Mouse (Mus musculus) T-helper 2 cell (primary cell): Measurements from ENCODE around the gene Ppargc1a.

Source experiments
- in situ Hi-C: fragments of 300-600 bp; cut with MboI, MseI; formaldehyde crosslinking; loops from one replicate; pipeline ENCODE4 v1.15.1; 2025; ENCODE audit warnings: high pct_unique_total_duplicates

Ppargc1a gene

GRCm38 (mm10) chr5:51552483-51553091, 14.9 kb downstream of the Ppargc1a start:
- in situ Hi-C loops = no loop called here

GRCm38 (mm10) chr5:51551852-51552482, 15.6 kb downstream of the Ppargc1a start:
- in situ Hi-C loops = no loop called here

- in situ Hi-C loops = no loop called here
Observed at GRCm38 (mm10) chr5:51547442-51548035, 20.0 kb downstream of the Ppargc1a start.

GRCm38 (mm10) chr5:51546817-51547216, 20.7 kb downstream of the Ppargc1a start:
- in situ Hi-C loops = no loop called here

- in situ Hi-C loops = no loop called here
Observed at GRCm38 (mm10) chr5:51545133-51546049, 22.1 kb downstream of the Ppargc1a start.

GRCm38 (mm10) chr5:51544141-51544735, 23.3 kb downstream of the Ppargc1a start:
- in situ Hi-C loops = no loop called here

- in situ Hi-C loops = no loop called here
Observed at GRCm38 (mm10) chr5:51541557-51541956, 26.0 kb downstream of the Ppargc1a start.

- in situ Hi-C loops = no loop called here
Observed at GRCm38 (mm10) chr5:51540816-51541215, 26.7 kb downstream of the Ppargc1a start.

- in situ Hi-C loops = no loop called here
Observed at GRCm38 (mm10) chr5:51539563-51539962, 28.0 kb downstream of the Ppargc1a start.

GRCm38 (mm10) chr5:51538319-51538718, 29.2 kb downstream of the Ppargc1a start:
- in situ Hi-C loops = no loop called here

- in situ Hi-C loops = no loop called here
Observed at GRCm38 (mm10) chr5:51537646-51538030, 29.9 kb downstream of the Ppargc1a start.

- in situ Hi-C loops = no loop called here
Observed at GRCm38 (mm10) chr5:51537009-51537645, 30.4 kb downstream of the Ppargc1a start.

GRCm38 (mm10) chr5:51534456-51534855, 33.1 kb downstream of the Ppargc1a start:
- in situ Hi-C loops = no loop called here

- in situ Hi-C loops = no loop called here
Observed at GRCm38 (mm10) chr5:51531286-51531685, 36.2 kb downstream of the Ppargc1a start.

- in situ Hi-C loops = no loop called here
Observed at GRCm38 (mm10) chr5:51529444-51529843, 38.1 kb downstream of the Ppargc1a start.

- in situ Hi-C loops = no loop called here
Observed at GRCm38 (mm10) chr5:51528165-51528498, 39.4 kb downstream of the Ppargc1a start.

GRCm38 (mm10) chr5:51527498-51528164, 39.9 kb downstream of the Ppargc1a start:
- in situ Hi-C loops = no loop called here

GRCm38 (mm10) chr5:51525858-51526257, 41.7 kb downstream of the Ppargc1a start:
- in situ Hi-C loops = no loop called here

GRCm38 (mm10) chr5:51520807-51521206, 46.7 kb downstream of the Ppargc1a start:
- in situ Hi-C loops = no loop called here

GRCm38 (mm10) chr5:51517440-51518187, 49.9 kb downstream of the Ppargc1a start:
- in situ Hi-C loops = no loop called here
